Mouse (Mus musculus): ENCODE data around the gene Ica1.

The Ica1 gene

GRCm38 (mm10) chr6:8741659-8742058 is 36.6 kb downstream of the Ica1 start:
- DNase-seq: no peak

DNA sequence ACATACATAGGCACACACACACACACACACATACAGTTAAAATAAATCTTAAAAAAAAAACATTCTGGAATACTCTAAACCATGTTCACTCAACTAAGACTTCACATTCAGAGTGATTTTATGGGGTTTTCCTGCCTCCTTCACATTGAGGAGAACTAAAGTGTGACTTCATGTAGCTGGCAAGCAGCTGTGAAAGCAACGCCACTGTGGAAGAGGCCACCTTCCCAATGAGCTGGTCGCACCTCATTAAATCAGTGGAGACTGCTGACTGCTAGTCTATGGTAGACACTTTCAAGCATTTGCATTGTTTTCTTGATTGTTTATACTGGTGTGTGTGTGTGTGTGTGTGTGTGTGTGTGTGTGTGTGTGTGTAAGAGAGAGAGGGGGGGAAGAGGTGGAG is 38.2 kb downstream of the Ica1 start:
- no peak for DNase-seq

GRCm38 (mm10) chr6:8738396-8738795 is 39.9 kb downstream of the Ica1 start:
- DNase-seq: peak; percentile 60

DNA sequence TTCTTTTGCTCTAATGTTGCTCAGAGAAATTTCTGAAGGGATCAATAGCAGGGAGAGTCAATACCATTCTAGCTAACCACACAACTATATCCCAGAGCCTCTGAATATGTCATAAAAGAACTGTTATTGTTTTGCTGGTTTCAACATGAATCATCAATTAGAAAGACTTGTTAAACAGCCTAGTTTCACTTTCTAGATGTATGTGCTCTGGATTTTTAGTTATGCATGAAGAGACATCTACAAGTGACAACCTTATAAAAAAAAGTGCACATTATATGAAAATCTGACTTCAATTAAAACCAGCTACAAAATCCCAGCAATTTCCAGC is 41.8 kb downstream of the Ica1 start:
- no peak for DNase-seq

DNA sequence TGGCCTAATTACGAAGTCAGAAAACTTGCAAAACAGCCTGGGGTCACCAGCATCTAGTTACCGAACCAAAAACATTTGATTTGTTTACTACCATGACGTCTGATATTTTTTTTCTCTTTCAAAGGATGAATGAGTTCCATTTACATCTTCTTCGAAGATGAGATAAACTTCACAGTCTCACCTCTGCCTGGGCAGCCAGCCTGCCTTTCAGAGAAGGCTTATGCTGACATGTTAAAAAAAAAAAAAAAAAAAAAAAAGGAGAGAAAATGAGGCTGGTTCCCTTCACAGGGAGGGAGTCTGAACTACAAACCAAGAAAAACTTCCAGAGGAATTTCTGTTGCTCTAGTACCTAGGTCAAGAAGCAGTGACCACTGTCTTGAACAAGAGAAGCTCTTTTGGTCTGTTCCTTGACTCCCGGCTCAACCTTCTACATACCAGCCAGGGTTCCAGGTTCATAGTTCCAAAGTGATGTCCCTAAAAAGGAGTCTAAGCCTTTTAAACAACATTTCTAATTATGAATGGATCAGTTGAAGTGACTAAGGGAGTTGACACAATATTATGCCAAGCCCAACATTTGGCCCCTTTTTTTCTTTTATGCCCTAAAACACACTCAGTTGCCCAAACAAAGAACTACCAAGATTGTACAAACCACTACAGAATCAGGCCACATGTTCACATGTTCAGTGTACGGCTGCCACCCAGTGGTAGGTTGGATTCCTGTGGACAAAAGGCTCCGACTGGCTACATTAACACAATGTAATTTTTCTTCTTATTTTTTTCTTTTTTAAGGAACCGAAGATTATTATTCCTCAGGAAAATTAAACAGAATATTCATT is 42.4 kb downstream of the Ica1 start:
- peak; percentile 87 for DNase-seq

GRCm38 (mm10) chr6:8735044-8735443 is 43.2 kb downstream of the Ica1 start:
- DNase-seq: peak; percentile 25

DNA sequence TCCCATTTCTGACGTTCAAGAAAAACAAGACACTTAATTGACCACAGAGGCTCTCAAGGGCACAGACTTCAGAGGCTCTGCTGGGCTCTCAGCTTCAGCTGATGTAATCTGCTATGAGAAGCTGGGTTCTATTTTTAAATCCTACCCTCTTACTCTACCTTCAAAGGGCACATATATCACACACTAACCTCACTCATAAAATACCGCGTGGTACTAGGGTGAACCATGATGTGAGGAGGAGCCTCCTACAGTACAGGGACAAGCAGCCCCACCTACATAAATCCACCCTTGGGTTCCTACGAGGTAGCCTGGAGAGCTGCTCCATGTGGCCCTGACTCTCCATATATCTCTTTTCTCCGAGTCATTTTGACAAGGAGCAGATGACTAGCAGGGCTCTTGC is 45.8 kb downstream of the Ica1 start:
- peak; percentile 13 for DNase-seq

- no peak for DNase-seq
Measured at GRCm38 (mm10) chr6:8731656-8732191, 46.6 kb downstream of the Ica1 start.

- no peak for DNase-seq
Measured at GRCm38 (mm10) chr6:8730433-8730832, 47.9 kb downstream of the Ica1 start.

DNA sequence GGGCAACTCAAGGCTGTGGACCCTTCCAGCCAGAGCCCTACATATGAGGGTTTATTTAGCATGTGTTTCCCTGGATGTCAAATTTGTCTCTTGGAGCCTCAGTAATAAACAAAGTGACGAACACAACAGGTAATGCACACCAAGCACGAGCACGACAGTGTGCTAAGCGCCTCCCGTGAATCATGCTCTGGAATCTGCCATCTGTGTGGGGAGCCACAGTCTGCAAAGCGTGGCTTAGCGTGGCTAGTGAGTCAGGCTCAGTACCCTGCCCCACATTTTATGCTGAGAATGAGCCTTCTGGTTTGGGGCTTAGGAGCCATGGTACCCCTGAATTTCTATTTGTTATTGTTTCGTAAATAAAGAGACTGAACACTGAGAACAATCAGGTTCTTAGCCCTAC is 50.5 kb downstream of the Ica1 start:
- DNase-seq: no peak

DNA sequence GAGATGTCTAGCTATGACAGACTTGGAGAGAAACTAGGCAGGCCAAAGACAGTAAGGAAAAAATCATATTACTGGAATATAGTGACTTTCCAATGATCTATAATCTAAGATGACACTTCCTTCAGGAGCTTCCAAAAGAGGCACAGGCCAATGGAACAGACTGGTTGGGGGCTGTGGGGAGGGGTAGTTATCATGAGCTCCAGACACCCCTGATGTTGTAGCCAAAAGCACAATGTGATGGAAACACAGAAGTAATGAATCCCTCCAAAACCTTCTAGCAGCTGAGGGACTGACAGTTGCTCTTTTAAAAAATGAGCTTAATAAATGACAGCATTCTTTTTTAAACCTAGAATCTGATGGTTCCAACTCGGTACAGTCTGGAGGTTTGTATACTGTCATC is 52.7 kb downstream of the Ica1 start:
- no peak for DNase-seq

GRCm38 (mm10) chr6:8719692-8720091 is 58.6 kb downstream of the Ica1 start:
- DNase-seq: no peak

DNA sequence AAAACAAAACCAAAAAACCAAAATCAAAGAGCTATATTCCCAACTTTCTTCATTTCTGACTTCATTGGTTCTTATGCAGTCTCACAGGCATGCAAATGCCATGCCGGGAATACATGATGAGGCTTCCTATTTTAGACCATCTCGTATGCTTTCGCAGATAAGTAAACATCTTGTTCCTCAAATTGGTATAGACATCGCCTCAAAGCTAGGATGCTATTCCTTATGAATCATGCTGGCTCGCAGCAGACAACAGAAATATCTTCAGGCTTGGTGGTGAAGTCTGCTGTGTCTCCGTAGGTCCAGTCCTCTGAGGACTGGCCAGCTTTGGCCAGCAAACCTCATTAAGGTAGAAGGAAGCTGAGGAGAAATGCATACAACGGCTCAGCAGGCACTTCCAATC is 60.3 kb downstream of the Ica1 start:
- no peak for DNase-seq

DNA sequence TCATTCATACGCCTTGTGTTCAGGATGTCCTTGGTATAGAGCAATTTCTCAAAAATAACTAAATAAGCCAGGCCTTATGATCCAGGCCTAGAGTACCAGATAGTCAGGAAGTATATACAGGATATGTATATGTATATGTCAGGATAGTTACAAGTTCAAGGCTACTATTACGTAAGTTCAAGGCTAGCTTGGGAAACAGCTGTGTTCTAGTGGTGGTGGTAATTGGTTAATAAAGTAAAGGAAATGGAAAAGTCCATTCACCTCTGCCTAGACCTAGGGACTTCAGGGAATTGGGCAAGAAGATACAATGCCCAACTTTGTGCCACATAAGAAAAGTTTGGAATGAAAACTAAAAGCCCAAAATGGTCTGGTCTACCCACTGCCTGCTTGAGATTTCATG is 61.7 kb downstream of the Ica1 start:
- DNase-seq: no peak

DNA sequence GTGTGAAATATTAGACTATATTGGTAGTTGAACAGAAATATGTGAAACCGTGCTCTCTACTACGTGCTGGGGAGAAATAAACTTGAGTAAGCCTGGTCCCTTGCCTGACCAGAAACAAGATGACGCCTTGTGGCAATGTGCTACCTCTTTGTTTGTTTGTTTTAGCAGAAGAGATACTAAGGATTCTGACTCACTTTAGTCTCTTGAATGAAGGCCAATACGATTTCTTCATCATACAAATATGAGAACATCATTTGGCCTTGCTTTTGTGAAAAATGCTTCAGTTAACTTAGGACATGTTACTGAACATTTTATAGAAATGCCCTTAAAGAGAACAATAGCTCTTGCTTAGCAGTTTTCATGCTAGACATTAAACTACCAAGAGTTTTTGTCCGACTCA is 67.0 kb downstream of the Ica1 start:
- DNase-seq: no peak

GRCm38 (mm10) chr6:8694636-8695514 is 83.4 kb downstream of the Ica1 start:
- DNase-seq: peak; percentile 50

DNA sequence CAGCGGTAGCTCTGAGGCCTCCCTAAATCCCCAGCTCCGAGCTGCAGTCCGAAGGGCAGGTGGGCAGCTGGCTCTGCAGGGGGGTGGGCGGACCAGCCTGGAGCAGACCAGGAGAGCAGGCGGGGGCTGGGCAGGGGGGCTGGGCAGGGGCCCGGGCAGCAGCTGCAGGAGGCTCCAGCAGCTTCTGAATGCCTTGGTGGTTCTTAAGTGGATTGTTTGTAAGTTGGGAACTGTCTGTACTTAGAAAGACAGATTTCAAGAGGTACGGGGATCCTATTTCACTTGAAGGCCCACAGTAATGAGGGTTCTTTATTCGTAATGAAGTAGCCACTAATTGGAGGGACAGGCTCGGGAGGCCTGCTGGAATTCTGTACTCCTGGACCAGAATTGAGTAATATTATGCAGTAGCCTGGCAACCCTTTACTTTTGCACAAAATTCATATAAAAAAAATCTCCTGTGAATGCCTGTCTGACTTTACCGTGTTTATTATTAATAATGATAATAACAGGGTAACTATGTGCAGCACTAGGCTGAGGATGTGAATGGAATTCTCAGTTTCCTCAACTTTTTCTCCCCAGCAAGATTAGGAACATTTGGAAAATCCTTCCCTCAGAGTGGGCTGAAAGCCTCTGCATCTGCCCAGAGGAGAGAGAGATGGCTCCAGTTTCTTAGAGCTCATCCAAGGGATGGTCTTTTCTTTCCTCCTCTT is 84.2 kb downstream of the Ica1 start:
- no peak for DNase-seq

DNA sequence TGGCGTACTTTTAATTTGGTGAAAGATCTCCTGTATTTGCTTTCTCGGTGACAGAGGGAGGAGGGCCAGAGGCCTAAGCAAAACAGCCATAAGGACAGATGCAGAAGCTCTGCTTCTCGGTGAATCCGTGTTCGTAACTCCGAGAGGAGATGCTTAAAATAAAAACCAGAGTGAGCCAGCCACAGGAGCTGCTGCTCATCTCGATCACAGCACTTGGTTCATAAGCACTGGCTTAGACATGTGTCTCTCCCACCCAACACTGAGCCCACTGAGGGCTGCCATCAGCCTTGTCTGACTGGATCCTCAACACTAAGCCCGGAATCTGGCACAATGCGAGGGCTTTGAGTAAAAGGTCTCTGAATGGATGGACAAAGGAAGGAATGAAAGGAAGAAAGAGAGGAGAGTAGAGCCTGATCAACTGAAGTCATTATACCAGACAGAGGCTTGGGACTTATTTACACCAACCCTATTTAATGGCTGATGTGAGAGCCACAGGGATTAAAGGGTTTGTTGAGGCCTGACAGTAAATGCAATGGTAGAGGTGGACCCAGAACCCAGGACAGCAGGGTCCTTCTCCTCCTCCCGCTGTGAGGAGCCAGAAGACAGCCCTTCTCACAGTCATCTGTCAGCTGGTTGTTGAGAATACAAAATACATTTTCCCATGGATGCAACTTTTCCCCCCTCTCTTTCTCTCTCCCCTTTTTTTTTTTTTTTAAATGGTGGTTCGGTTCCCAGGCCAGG is 85.0 kb downstream of the Ica1 start:
- no peak for DNase-seq

DNA sequence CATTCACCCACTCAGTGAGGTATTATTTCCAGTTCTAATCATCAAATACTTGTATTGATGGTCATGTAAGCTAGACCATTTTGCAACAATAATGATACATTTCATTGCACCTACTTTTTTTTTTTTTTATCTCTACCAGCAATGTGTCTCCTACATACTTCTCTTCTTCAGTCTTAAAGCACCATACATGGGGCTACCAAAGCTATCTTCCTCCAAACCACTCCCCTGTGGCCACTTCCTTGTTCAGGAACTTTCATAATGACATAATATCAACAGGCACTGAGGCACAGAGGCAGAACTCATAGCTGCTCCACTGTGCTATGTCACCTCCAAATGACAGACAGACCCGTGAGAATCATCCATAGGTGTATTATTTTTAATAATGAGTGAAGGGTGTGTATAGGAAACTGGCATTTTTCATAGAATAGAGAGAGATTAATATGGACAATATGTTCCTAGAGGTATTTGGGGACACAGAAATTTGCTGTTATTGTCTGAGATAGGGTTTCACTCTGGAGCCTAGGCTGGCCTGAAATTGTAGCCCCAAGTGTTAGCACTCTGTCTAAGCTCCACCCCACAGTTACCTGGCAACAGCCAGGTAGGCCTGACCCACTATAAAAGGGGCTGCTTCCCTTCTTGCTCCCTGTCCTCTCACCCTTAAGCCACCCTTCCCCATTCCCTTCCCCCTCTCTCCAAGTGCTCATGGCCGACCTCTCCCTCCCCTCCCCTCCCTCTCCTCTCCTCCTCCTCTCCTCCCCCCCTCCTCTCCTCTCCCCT is 86.9 kb downstream of the Ica1 start:
- DNase-seq: no peak

DNA sequence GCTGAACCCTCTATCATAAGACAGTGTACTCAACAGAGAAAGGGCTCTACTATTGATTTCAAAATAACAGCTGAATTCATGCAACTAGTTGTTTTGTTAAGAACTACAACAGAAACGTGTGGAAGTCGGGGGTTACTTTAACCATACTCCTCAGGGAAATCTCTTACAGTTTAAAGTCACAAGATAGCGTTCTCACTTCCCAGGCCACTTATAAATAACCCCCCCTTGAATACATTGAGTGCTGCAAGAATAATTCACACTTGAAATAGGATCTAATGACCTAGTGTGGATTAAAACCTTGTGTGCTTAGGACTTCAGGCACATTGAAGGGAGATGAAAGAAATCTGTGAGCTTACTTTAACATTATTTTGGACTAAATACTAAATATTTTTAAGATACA is 87.8 kb downstream of the Ica1 start:
- no peak for DNase-seq

- no peak for DNase-seq
Measured at GRCm38 (mm10) chr6:8686678-8687580, 91.4 kb downstream of the Ica1 start.

Data from thymus, postnatal 4 days (tissue).